Mouse (Mus musculus): ENCODE results near the gene Ercc6. TPM values are rescaled to one million over a fixed set of nuclear protein-coding genes. Genes with fewer than 3 reads are reported as not detected.

The Ercc6 gene
- total RNA-seq, 1 experiment, result 23.0 TPM

DNA sequence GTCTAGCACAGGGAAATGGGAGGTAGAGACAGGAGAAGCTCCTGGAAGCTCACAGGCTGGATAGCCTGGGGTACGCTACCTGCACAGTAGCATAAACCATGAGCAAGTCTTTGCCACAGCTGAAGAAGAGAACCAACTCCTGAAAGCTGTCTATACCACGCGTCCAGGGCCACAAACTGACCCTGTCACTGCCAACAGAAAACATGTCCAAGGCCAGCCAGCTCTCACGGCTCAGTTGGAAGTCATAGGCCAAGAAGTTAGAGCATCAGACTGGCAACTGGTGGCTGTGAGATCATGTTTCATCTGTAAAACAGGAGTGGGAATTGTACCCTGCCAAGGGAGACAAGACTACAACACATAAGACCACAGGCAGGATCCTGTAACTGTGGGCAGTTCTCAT, 20.3 kb downstream of the Ercc6 start:
- Histone ChIP-seq H3K36me3 (ENCODE audit: control insufficient read depth, insufficient read depth, low read length, poor library complexity, severe bottlenecking) (peaks cover 13% of the 10 kb centered on the region; the same call in 1 of the 2 replicates), H3K4me3 (ENCODE audit: insufficient read depth in 1 of 2, low read depth in 1 of 2, low read length in 2 of 2, poor library complexity in 1 of 2, severe bottlenecking in 1 of 2) (no peak overlapping the region), H3K4me1 (ENCODE audit: control insufficient read depth in 2 of 2, insufficient read depth in 2 of 2, low read length in 2 of 2, poor library complexity in 1 of 2) (peaks cover 0 to 10% of the 10 kb centered on the region in 2 experiments; a peak in 1 of 4 replicates), H3K9me3 (ENCODE audit: control insufficient read depth, insufficient read depth, low read depth, low read length) (no peaks in the 10 kb centered on the region), H3K27ac (ENCODE audit: insufficient read depth, low read depth, low read length, poor library complexity, severe bottlenecking) (no peak overlapping the region), H3K9ac (ENCODE audit: insufficient read depth, low read depth, low read length, poor library complexity, severe bottlenecking) (no peak overlapping the region)
- in situ Hi-C loops (cut with MboI; ENCODE audit: low sequenced_read_pairs in 2 of 2, unreplicated experiment in 2 of 2), result no loop called here
- DNase-seq (ENCODE audit: low read depth, low spot score), result no peak
- no peak for TF ChIP-seq MAFK (IDR thresholded peaks at IDR 0.05; ENCODE audit: insufficient read depth, low read depth, low read length)
- TF ChIP-seq ZNF384 (IDR thresholded peaks at IDR 0.05; ENCODE audit: low read depth, low read length), result no peak
- TF ChIP-seq CHD2 (IDR thresholded peaks at IDR 0.05; ENCODE audit: low read depth, low read length), result no peak
- no peak for TF ChIP-seq HCFC1 (IDR thresholded peaks at IDR 0.05; ENCODE audit: borderline replicate concordance, insufficient read depth, low read length)
- TF ChIP-seq ZC3H11A (IDR thresholded peaks at IDR 0.05; ENCODE audit: borderline replicate concordance, low read depth, low read length), result no peak

- Histone ChIP-seq H3K9ac (ENCODE audit: insufficient read depth, low read depth, low read length, poor library complexity, severe bottlenecking) (no peak overlapping the region), H3K36me3 (ENCODE audit: control insufficient read depth, insufficient read depth, low read length, poor library complexity, severe bottlenecking) (peaks cover 11% of the 10 kb centered on the region; the same call in 1 of the 2 replicates), H3K9me3 (ENCODE audit: control insufficient read depth, insufficient read depth, low read depth, low read length) (no peaks in the 10 kb centered on the region), H3K4me3 (ENCODE audit: insufficient read depth in 1 of 2, low read depth in 1 of 2, low read length in 2 of 2, poor library complexity in 1 of 2, severe bottlenecking in 1 of 2) (no peak overlapping the region), H3K4me1 (ENCODE audit: control insufficient read depth in 2 of 2, insufficient read depth in 2 of 2, low read length in 2 of 2, poor library complexity in 1 of 2) (peaks cover 0 to 10% of the 10 kb centered on the region in 2 experiments; a peak in 1 of 4 replicates), H3K27ac (ENCODE audit: insufficient read depth, low read depth, low read length, poor library complexity, severe bottlenecking) (no peak overlapping the region)
- no peak for DNase-seq (ENCODE audit: low read depth, low spot score)
- in situ Hi-C loops (cut with MboI; ENCODE audit: low sequenced_read_pairs in 2 of 2, unreplicated experiment in 2 of 2), result no loop called here
- TF ChIP-seq MAFK (IDR thresholded peaks at IDR 0.05; ENCODE audit: insufficient read depth, low read depth, low read length), result no peak
- no peak for TF ChIP-seq CHD2 (IDR thresholded peaks at IDR 0.05; ENCODE audit: low read depth, low read length)
- TF ChIP-seq ZNF384 (IDR thresholded peaks at IDR 0.05; ENCODE audit: low read depth, low read length), result no peak
- no peak for TF ChIP-seq HCFC1 (IDR thresholded peaks at IDR 0.05; ENCODE audit: borderline replicate concordance, insufficient read depth, low read length)
- TF ChIP-seq ZC3H11A (IDR thresholded peaks at IDR 0.05; ENCODE audit: borderline replicate concordance, low read depth, low read length), result no peak
Measured at GRCm38 (mm10) chr14:32534137-32534536, 20.8 kb downstream of the Ercc6 start.

DNA sequence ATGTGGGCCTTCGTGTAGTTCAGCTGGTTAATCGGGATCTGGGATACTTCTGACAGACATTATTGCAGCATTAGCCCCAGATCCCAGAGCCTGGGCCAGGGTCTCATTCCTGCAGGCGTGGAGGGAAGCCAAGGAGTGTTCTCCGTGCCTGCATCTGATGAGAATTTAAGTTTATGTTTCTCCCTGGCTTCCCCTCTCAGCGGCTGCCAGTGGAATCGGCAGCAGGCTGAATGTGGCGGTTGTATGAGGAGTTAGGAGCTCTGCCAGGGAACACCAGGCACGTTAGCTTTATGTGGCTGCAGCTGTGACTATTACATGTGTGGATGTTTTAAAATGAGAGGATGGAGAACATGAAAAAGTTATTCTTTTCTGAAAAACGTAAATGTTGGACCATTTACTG, 23.4 kb downstream of the Ercc6 start:
- H3K4me1 ChIP-seq (ENCODE audit: control insufficient read depth in 2 of 2, insufficient read depth in 2 of 2, low read length in 2 of 2, poor library complexity in 1 of 2), result peaks cover 0 to 7% of the 10 kb centered on the region in 2 experiments; a peak in 1 of 4 replicates
- DNase-seq (ENCODE audit: low read depth, low spot score), result no peak
- in situ Hi-C loops (cut with MboI; ENCODE audit: low sequenced_read_pairs in 2 of 2, unreplicated experiment in 2 of 2), result no loop called here
- no peaks in the 10 kb centered on the region for H3K9me3 ChIP-seq (ENCODE audit: control insufficient read depth, insufficient read depth, low read depth, low read length)
- no peak overlapping the region for H3K27ac ChIP-seq (ENCODE audit: insufficient read depth, low read depth, low read length, poor library complexity, severe bottlenecking)
- TF ChIP-seq ZNF384 (IDR thresholded peaks at IDR 0.05; ENCODE audit: low read depth, low read length) (no peak), ZC3H11A (IDR thresholded peaks at IDR 0.05; ENCODE audit: borderline replicate concordance, low read depth, low read length) (no peak), CHD2 (IDR thresholded peaks at IDR 0.05; ENCODE audit: low read depth, low read length) (no peak), MAFK (IDR thresholded peaks at IDR 0.05; ENCODE audit: insufficient read depth, low read depth, low read length) (no peak), HCFC1 (IDR thresholded peaks at IDR 0.05; ENCODE audit: borderline replicate concordance, insufficient read depth, low read length) (no peak)
- no peak overlapping the region for H3K9ac ChIP-seq (ENCODE audit: insufficient read depth, low read depth, low read length, poor library complexity, severe bottlenecking)
- H3K36me3 ChIP-seq (ENCODE audit: control insufficient read depth, insufficient read depth, low read length, poor library complexity, severe bottlenecking), result peaks cover 10% of the 10 kb centered on the region
- H3K4me3 ChIP-seq (ENCODE audit: insufficient read depth in 1 of 2, low read depth in 1 of 2, low read length in 2 of 2, poor library complexity in 1 of 2, severe bottlenecking in 1 of 2), result no peak overlapping the region

DNA sequence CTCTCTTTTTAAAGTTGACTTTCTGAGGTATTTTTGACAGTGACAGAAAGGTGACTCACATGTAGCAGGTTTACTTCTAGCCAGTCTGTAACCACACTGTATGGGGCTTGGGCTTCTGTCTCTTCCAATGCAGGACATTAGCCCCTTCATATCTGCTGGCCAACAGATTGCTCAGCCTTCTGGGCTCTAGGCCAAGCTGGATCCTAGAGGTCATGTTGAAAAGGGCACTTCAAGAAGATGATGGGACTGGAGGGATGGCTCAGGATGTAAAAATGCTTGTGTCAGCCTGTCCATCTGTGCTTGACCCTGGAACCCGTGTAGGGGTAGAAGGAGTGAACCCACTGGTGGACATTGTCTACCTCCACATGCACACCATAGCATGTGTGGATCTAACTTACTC, 24.8 kb downstream of the Ercc6 start:
- no peak for TF ChIP-seq MAFK (IDR thresholded peaks at IDR 0.05; ENCODE audit: insufficient read depth, low read depth, low read length)
- TF ChIP-seq CHD2 (IDR thresholded peaks at IDR 0.05; ENCODE audit: low read depth, low read length), result no peak
- no peak for TF ChIP-seq ZNF384 (IDR thresholded peaks at IDR 0.05; ENCODE audit: low read depth, low read length)
- TF ChIP-seq HCFC1 (IDR thresholded peaks at IDR 0.05; ENCODE audit: borderline replicate concordance, insufficient read depth, low read length), result no peak
- no peak for TF ChIP-seq ZC3H11A (IDR thresholded peaks at IDR 0.05; ENCODE audit: borderline replicate concordance, low read depth, low read length)
- Histone ChIP-seq H3K9ac (ENCODE audit: insufficient read depth, low read depth, low read length, poor library complexity, severe bottlenecking) (no peak overlapping the region), H3K4me1 (ENCODE audit: control insufficient read depth in 2 of 2, insufficient read depth in 2 of 2, low read length in 2 of 2, poor library complexity in 1 of 2) (peaks cover 0 to 2% of the 10 kb centered on the region in 2 experiments; a peak in 1 of 4 replicates), H3K27ac (ENCODE audit: insufficient read depth, low read depth, low read length, poor library complexity, severe bottlenecking) (no peak overlapping the region), H3K4me3 (ENCODE audit: insufficient read depth in 1 of 2, low read depth in 1 of 2, low read length in 2 of 2, poor library complexity in 1 of 2, severe bottlenecking in 1 of 2) (no peak overlapping the region), H3K36me3 (ENCODE audit: control insufficient read depth, insufficient read depth, low read length, poor library complexity, severe bottlenecking) (peaks cover 12% of the 10 kb centered on the region), H3K9me3 (ENCODE audit: control insufficient read depth, insufficient read depth, low read depth, low read length) (no peaks in the 10 kb centered on the region)
- DNase-seq (ENCODE audit: low read depth, low spot score), result no peak
- in situ Hi-C loops (cut with MboI; ENCODE audit: low sequenced_read_pairs in 2 of 2, unreplicated experiment in 2 of 2), result no loop called here

DNA sequence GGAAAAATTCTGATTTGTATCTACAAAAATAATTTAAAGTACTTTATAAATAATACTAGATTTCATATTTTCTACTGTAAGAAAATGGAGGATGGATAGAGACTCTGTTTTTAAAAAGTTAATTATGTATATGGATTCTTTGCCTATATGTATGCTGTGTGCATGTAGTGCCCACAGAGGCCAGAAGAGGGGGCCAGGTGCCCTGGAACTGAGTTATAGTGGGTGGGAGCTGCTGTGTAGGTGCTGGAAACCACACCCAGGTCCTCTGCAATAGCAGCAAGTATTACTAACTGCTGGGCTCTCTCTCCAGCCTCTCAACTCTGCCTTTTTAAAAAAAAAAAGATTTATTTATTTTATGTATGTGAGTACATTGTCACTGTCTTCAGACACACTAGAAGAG, 29.8 kb downstream of the Ercc6 start:
- in situ Hi-C loops (cut with MboI; ENCODE audit: low sequenced_read_pairs in 2 of 2, unreplicated experiment in 2 of 2), result no loop called here
- TF ChIP-seq ZC3H11A (IDR thresholded peaks at IDR 0.05; ENCODE audit: borderline replicate concordance, low read depth, low read length) (0 out of 2 replicates have a peak, but pooled peaks have one; percentile 13), ZNF384 (IDR thresholded peaks at IDR 0.05; ENCODE audit: low read depth, low read length) (no peak)
- Histone ChIP-seq H3K9ac (ENCODE audit: insufficient read depth, low read depth, low read length, poor library complexity, severe bottlenecking) (no peak overlapping the region), H3K27ac (ENCODE audit: insufficient read depth, low read depth, low read length, poor library complexity, severe bottlenecking) (no peak overlapping the region), H3K4me1 (ENCODE audit: control insufficient read depth in 2 of 2, insufficient read depth in 2 of 2, low read length in 2 of 2, poor library complexity in 1 of 2) (no peaks in the 10 kb centered on the region), H3K9me3 (ENCODE audit: control insufficient read depth, insufficient read depth, low read depth, low read length) (no peaks in the 10 kb centered on the region), H3K4me3 (ENCODE audit: insufficient read depth in 1 of 2, low read depth in 1 of 2, low read length in 2 of 2, poor library complexity in 1 of 2, severe bottlenecking in 1 of 2) (no peak overlapping the region), H3K36me3 (ENCODE audit: control insufficient read depth, insufficient read depth, low read length, poor library complexity, severe bottlenecking) (peaks cover 8% of the 10 kb centered on the region)
- no peak for DNase-seq (ENCODE audit: low read depth, low spot score)

Measured in ES-E14 (cell line).